Mouse (Mus musculus) olfactory bulb, adult 2 months (tissue): ENCODE results near the gene Gm11172.

Source experiments
- CTCF ChIP-seq: fragments of 200-500 bp; IDR thresholded peaks from 2 replicates; pipeline ENCODE4 v1.5.1; 2012; ENCODE audit warnings: low read depth, mild to moderate bottlenecking, low read length, moderate library complexity; ENCODE audit not compliant: insufficient read depth
- POLR2A ChIP-seq: fragments of 200-500 bp; IDR thresholded peaks from 2 replicates; pipeline ENCODE4 v1.6.1; 2012; ENCODE audit warnings: mild to moderate bottlenecking, low read depth, low read length, moderate library complexity; ENCODE audit not compliant: insufficient read depth

- TF ChIP-seq CTCF: no peak
- no peak for TF ChIP-seq POLR2A
Observed at GRCm38 (mm10) chr16:10796034-10796433, 16.7 kb upstream of the Gm11172 start, which contains the start of gene Prm2.
